Mouse (Mus musculus) forebrain, embryonic 14.5 days (tissue): ENCODE data around the gene Gm10053. TPM values are rescaled to one million over a fixed set of nuclear protein-coding genes. Genes with fewer than 3 reads are reported as not detected.

Experiments used
- ATAC-seq: fragments of 200-750 bp; cut with Nextera tagmentation; 2 replicates; pipeline ENCODE4 v1.8.0; 2017; ENCODE audit warnings: mild to moderate bottlenecking, moderate library complexity
- DNase-seq: peaks from one replicate; pipeline ENCODE4 v3.0.0-alpha.2; 2015; ENCODE audit warnings: low spot score
- H3K27ac ChIP-seq: fragments of 300-500 bp; sonication (generic); 2 replicates; pipeline ENCODE4 v1.5.1; 2014; ENCODE audit warnings: low read depth, mild to moderate bottlenecking, control low read depth, low read length, moderate library complexity
- H3K27me3 ChIP-seq: fragments of 300-500 bp; sonication (generic); replicated peaks from 2 replicates; pipeline ENCODE4 v1.6.1; 2014; ENCODE audit warnings: low read length, control low read depth, mixed read lengths; ENCODE audit not compliant: control insufficient read depth, insufficient read depth
- H3K36me3 ChIP-seq: fragments of 300-500 bp; sonication (generic); 2 replicates; pipeline ENCODE4 v1.6.1; 2014; ENCODE audit warnings: low read length, control low read depth; ENCODE audit not compliant: control insufficient read depth, insufficient read depth
- H3K4me1 ChIP-seq: fragments of 300-500 bp; sonication (generic); 2 replicates; pipeline ENCODE4 v1.6.1; 2014; ENCODE audit warnings: antibody characterized with exemption, low read length, control low read depth; ENCODE audit not compliant: control insufficient read depth, insufficient read depth
- H3K4me2 ChIP-seq: fragments of 300-500 bp; sonication (generic); 2 replicates; pipeline ENCODE4 v1.6.1; 2014; ENCODE audit warnings: mild to moderate bottlenecking, control low read depth, low read length
- H3K4me3 ChIP-seq: fragments of 300-500 bp; sonication (generic); 2 replicates; pipeline ENCODE4 v1.5.1; 2014; ENCODE audit warnings: low read depth, low read length, control low read depth
- H3K9ac ChIP-seq: fragments of 300-500 bp; sonication (generic); 2 replicates; pipeline ENCODE4 v1.6.1; 2014; ENCODE audit warnings: mild to moderate bottlenecking, low read length, control low read depth, moderate library complexity
- H3K9me3 ChIP-seq: fragments of 300-500 bp; sonication (generic); replicated peaks from 2 replicates; pipeline ENCODE4 v1.6.1; 2016; ENCODE audit warnings: low read length, control low read depth, mixed read lengths; ENCODE audit not compliant: control insufficient read depth
- WGBS: fragments of 180-500 bp; shearing (Covaris S2); extraction: QIAGEN DNeasy Blood & Tissue Kit; methylation state at CpG from one replicate; pipeline ENCODE4 v1.1.7; 2014; 5-methylcytosine and 5-hydroxymethylcytosine counted together
- polyA plus RNA-seq: library from polyadenylated mRNA; unstranded; fragments of >200 nt; fragmentation: Nextera tagmentation; extraction: Ambion mirVana; gene quantifications from 2 replicates; pipeline ENCODE4 v1.2.1, GENCODE M21; 2014

The Gm10053 gene
- polyA plus RNA-seq, 1 experiment from 2014 or later: 267 TPM

GRCm38 (mm10) chr19:24907655-24908054 is 32.2 kb downstream of the Gm10053 start:
- no peaks in the 10 kb centered on the region for H3K9me3 ChIP-seq
- 92% methylated on average over 4 of the region's 6 CpGs for WGBS
- peaks cover 13% of the 10 kb centered on the region for H3K27me3 ChIP-seq
- H3K4me2 ChIP-seq: no peak overlapping the region
- no peaks in the 10 kb centered on the region for H3K4me1 ChIP-seq
- DNase-seq (no peak), ATAC-seq (no peak)
- no peak overlapping the region for H3K9ac ChIP-seq
- no peaks in the 10 kb centered on the region for H3K36me3 ChIP-seq
- H3K27ac ChIP-seq: no peak overlapping the region
- H3K4me3 ChIP-seq: no peak overlapping the region

GRCm38 (mm10) chr19:24908385-24909155 is 33.1 kb downstream of the Gm10053 start:
- DNase-seq (no peak), ATAC-seq (no peak)
- Histone ChIP-seq H3K9me3 (no peaks in the 10 kb centered on the region), H3K4me2 (no peak overlapping the region), H3K36me3 (no peaks in the 10 kb centered on the region), H3K4me3 (no peak overlapping the region), H3K9ac (no peak overlapping the region), H3K4me1 (no peaks in the 10 kb centered on the region), H3K27ac (no peak overlapping the region), H3K27me3 (0 out of 2 replicates have a peak, but pooled peaks cover 5% of the 10 kb centered on the region)
- WGBS: 93% methylated on average over 3 of the region's 3 CpGs

GRCm38 (mm10) chr19:24920866-24921265 is 45.4 kb downstream of the Gm10053 start:
- no peak overlapping the region for H3K9ac ChIP-seq

More at GRCm38 (mm10) chr19:24920866-24921265, 45.4 kb downstream of the Gm10053 start:
- no peak overlapping the region for H3K4me2 ChIP-seq
- no peaks in the 10 kb centered on the region for H3K9me3 ChIP-seq
- H3K27me3 ChIP-seq: no peaks in the 10 kb centered on the region
- H3K4me3 ChIP-seq: no peak overlapping the region
- H3K27ac ChIP-seq: no peak overlapping the region
- WGBS: 91% methylated on average over 5 of the region's 5 CpGs
- ATAC-seq (no peak), DNase-seq (no peak)
- H3K4me1 ChIP-seq: no peaks in the 10 kb centered on the region
- H3K36me3 ChIP-seq: peaks cover 14% of the 10 kb centered on the region; the same call in 1 of the 2 replicates

Other genes with a start within 250 kb of the Gm10053 start
- 0.87 and 0.97 TPM in 2 replicates for gene Tmem252, start 201.7 kb upstream of the Gm10053 start, polyA plus RNA-seq
- 0.25 and 0.36 TPM in 2 replicates for gene Pgm5, start 13.8 kb upstream of the Gm10053 start, polyA plus RNA-seq
- not detected in 2 replicates for gene Foxd4, start 25.5 kb downstream of the Gm10053 start, polyA plus RNA-seq
- 16.5 and 20.2 TPM in 2 replicates for gene Cbwd1, start 85.9 kb downstream of the Gm10053 start, polyA plus RNA-seq
- 0.55 and 1.5 TPM in 2 replicates for gene Dock8, start 123.8 kb downstream of the Gm10053 start, polyA plus RNA-seq